Mouse (Mus musculus) intestine, embryonic 14.5 days (tissue): ENCODE results near the gene Ccdc146. TPM values are rescaled to one million over a fixed set of nuclear protein-coding genes. Genes with fewer than 3 reads are reported as not detected.
"Not testable (repeated sequence)": the region's sequence is repeated elsewhere in the genome, so short reads cannot be mapped to it uniquely, and the experiment has no call there.

ENCODE experiments used
- ATAC-seq: fragments of 200-750 bp; cut with Nextera tagmentation; replicated peaks from 2 replicates; pipeline ENCODE4 v1.8.0; 2017; ENCODE audit warnings: low read depth, moderate number of reproducible peaks, moderate TSS enrichment, moderate library complexity; ENCODE audit not compliant: low FRiP score, low TSS enrichment
- DNase-seq: peaks from one replicate; pipeline ENCODE4 v3.0.0-alpha.2; 2018; ENCODE audit warnings: low spot score
- H3K27ac ChIP-seq: fragments of 300-500 bp; sonication (generic); 2 replicates; pipeline ENCODE4 v1.5.1; 2014; ENCODE audit warnings: low read depth, mild to moderate bottlenecking, control low read depth
- H3K27me3 ChIP-seq: fragments of 300-500 bp; sonication (generic); replicated peaks from 2 replicates; pipeline ENCODE4 v1.6.1; 2014; ENCODE audit warnings: low read length, control low read depth; ENCODE audit not compliant: control insufficient read depth, insufficient read depth
- H3K36me3 ChIP-seq: fragments of 300-500 bp; sonication (generic); 2 replicates; pipeline ENCODE4 v1.6.1; 2014; ENCODE audit warnings: low read length, control low read depth; ENCODE audit not compliant: control insufficient read depth, insufficient read depth
- H3K4me1 ChIP-seq: fragments of 300-500 bp; sonication (generic); replicated peaks from 2 replicates; pipeline ENCODE4 v1.6.1; 2014; ENCODE audit warnings: low read length, control low read depth, mixed read lengths; ENCODE audit not compliant: control insufficient read depth, insufficient read depth
- H3K4me2 ChIP-seq: fragments of 300-500 bp; sonication (generic); 2 replicates; pipeline ENCODE4 v1.6.1; 2014; ENCODE audit warnings: low read length
- H3K4me3 ChIP-seq: fragments of 300-500 bp; sonication (generic); 2 replicates; pipeline ENCODE4 v1.5.1; 2014; ENCODE audit warnings: low read depth, low read length, control low read depth, mixed read lengths
- H3K9ac ChIP-seq: fragments of 300-500 bp; sonication (generic); 2 replicates; pipeline ENCODE4 v1.6.1; 2014; ENCODE audit warnings: mild to moderate bottlenecking, low read length
- H3K9me3 ChIP-seq: fragments of 300-500 bp; sonication (generic); 2 replicates; pipeline ENCODE4 v1.6.1; 2016; ENCODE audit warnings: low read length, control low read depth; ENCODE audit not compliant: control insufficient read depth
- WGBS: fragments of 180-500 bp; shearing (Covaris S2); extraction: QIAGEN DNeasy Blood & Tissue Kit; methylation state at CpG from one replicate; pipeline ENCODE4 v1.1.7; 2014; 5-methylcytosine and 5-hydroxymethylcytosine counted together
- polyA plus RNA-seq: library from polyadenylated mRNA; unstranded; fragments of >200 nt; fragmentation: Nextera tagmentation; extraction: Ambion mirVana; gene quantifications from 2 replicates; pipeline ENCODE4 v1.2.1, GENCODE M21; 2014

Ccdc146 gene
- polyA plus RNA-seq, 1 experiment from 2014 or later, result 0.76 TPM

- no peak overlapping the region for H3K27ac ChIP-seq
- no peak overlapping the region for H3K4me3 ChIP-seq
- WGBS, result 67% methylated on average over 6 of the region's 6 CpGs
- H3K9me3 ChIP-seq, result no peaks in the 10 kb centered on the region
- ATAC-seq (no peak), DNase-seq (no peak)
- H3K27me3 ChIP-seq, result no peaks in the 10 kb centered on the region
- no peak overlapping the region for H3K9ac ChIP-seq
- no peaks in the 10 kb centered on the region for H3K4me1 ChIP-seq
- no peaks in the 10 kb centered on the region for H3K36me3 ChIP-seq
- H3K4me2 ChIP-seq, result no peak overlapping the region
Measured at GRCm38 (mm10) chr5:21301011-21301410, 123.5 kb downstream of the Ccdc146 start.

- Histone ChIP-seq H3K9me3 (no peaks in the 10 kb centered on the region), H3K9ac (no peak overlapping the region), H3K27ac (no peak overlapping the region), H3K4me1 (no peaks in the 10 kb centered on the region), H3K4me2 (no peak overlapping the region), H3K4me3 (no peak overlapping the region), H3K36me3 (no peaks in the 10 kb centered on the region), H3K27me3 (no peaks in the 10 kb centered on the region)
- DNase-seq, result no peak
- 89% methylated on average over 3 of the region's 3 CpGs for WGBS
- ATAC-seq, result no peak
Measured at GRCm38 (mm10) chr5:21300058-21300457, 124.4 kb downstream of the Ccdc146 start.

- ATAC-seq (no peak), DNase-seq (no peak)
- Histone ChIP-seq H3K27me3 (no peaks in the 10 kb centered on the region), H3K27ac (no peak overlapping the region), H3K4me1 (no peaks in the 10 kb centered on the region), H3K4me3 (no peak overlapping the region), H3K9me3 (no peaks in the 10 kb centered on the region), H3K9ac (no peak overlapping the region), H3K36me3 (no peaks in the 10 kb centered on the region), H3K4me2 (no peak overlapping the region)
- WGBS, result 64% methylated on average over 21 of the region's 21 CpGs
Measured at GRCm38 (mm10) chr5:21299076-21299755, 125.3 kb downstream of the Ccdc146 start.

DNA sequence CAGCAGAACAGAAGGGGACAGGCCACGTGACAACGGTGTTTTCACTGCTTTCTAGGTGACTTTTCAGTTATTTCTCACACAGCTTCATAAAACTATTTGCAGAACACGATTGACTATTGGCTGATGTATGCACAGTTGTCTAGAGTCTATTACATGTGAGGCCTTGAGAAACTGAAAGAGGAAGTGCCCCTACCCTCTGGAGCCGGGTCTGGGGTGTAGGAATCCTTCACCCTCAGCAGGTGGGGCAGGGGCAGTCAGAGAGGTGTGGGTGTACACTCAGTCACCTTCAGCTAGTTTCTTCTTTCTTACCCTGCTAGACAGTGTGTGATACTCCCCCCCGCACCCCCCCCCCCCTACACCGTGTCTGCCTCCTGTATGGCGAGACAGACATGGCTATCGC lies 128.8 kb downstream of the Ccdc146 start:
- Histone ChIP-seq H3K4me1 (no peaks in the 10 kb centered on the region), H3K4me3 (no peak overlapping the region), H3K9ac (no peak overlapping the region), H3K27me3 (no peaks in the 10 kb centered on the region), H3K9me3 (no peaks in the 10 kb centered on the region), H3K4me2 (no peak overlapping the region), H3K27ac (no peak overlapping the region), H3K36me3 (no peaks in the 10 kb centered on the region)
- WGBS, result 86% methylated on average over 8 of the region's 8 CpGs
- DNase-seq (no peak), ATAC-seq (no peak)

DNA sequence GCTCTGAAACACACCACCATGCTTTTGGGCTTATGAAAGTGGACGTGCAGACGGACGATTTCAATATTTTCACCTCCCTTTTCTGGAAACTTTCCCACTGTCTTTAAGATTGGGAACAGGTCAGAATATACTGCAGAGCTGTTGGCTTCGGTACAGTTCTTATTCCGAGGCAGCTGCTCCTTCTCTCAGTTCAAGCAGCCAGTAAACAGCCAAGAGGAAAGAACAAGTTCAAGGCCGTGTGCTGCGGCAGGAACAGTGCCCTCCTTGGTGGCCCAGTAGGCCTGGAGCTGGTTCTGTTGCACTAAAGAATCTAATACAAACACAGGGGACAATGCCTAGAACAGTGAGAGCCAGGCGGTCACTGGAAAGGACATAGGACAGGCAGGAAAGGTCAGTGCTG lies 133.9 kb downstream of the Ccdc146 start:
- Histone ChIP-seq H3K9ac (no peak overlapping the region), H3K4me2 (no peak overlapping the region), H3K27ac (no peak overlapping the region), H3K4me3 (no peak overlapping the region), H3K27me3 (no peaks in the 10 kb centered on the region), H3K36me3 (no peaks in the 10 kb centered on the region), H3K9me3 (no peaks in the 10 kb centered on the region), H3K4me1 (no peaks in the 10 kb centered on the region)
- ATAC-seq (no peak), DNase-seq (no peak)
- 69% methylated on average over 8 of the region's 8 CpGs for WGBS

- no peak for DNase-seq
Measured at GRCm38 (mm10) chr5:21288658-21289435, 135.6 kb downstream of the Ccdc146 start.

GRCm38 (mm10) chr5:21283356-21284062 lies 141.0 kb downstream of the Ccdc146 start:
- Histone ChIP-seq H3K27ac (no peak overlapping the region), H3K36me3 (no peaks in the 10 kb centered on the region), H3K9me3 (no peaks in the 10 kb centered on the region), H3K9ac (no peak overlapping the region), H3K4me1 (no peaks in the 10 kb centered on the region), H3K4me3 (no peak overlapping the region), H3K4me2 (no peak overlapping the region), H3K27me3 (no peaks in the 10 kb centered on the region)
- DNase-seq, result no peak
- no peak for ATAC-seq
- 89% methylated on average over 12 of the region's 12 CpGs for WGBS

More at GRCm38 (mm10) chr5:21288658-21289435, 135.6 kb downstream of the Ccdc146 start:
- no peak overlapping the region for H3K27ac ChIP-seq
- H3K9me3 ChIP-seq, result no peaks in the 10 kb centered on the region
- no peaks in the 10 kb centered on the region for H3K27me3 ChIP-seq
- H3K4me1 ChIP-seq, result no peaks in the 10 kb centered on the region
- WGBS, result 44% methylated on average over 7 of the region's 7 CpGs
- no peak for ATAC-seq
- no peak overlapping the region for H3K4me3 ChIP-seq
- H3K36me3 ChIP-seq, result no peaks in the 10 kb centered on the region
- no peak overlapping the region for H3K4me2 ChIP-seq
- no peak overlapping the region for H3K9ac ChIP-seq

GRCm38 (mm10) chr5:21277685-21278084 lies 146.8 kb downstream of the Ccdc146 start:
- H3K4me3 ChIP-seq, H3K4me2 ChIP-seq, H3K36me3 ChIP-seq, H3K27me3 ChIP-seq, H3K27ac ChIP-seq, H3K4me1 ChIP-seq, H3K9me3 ChIP-seq, ATAC-seq, H3K9ac ChIP-seq, DNase-seq: not testable (repeated sequence)
- 36% methylated on average over 2 of the region's 2 CpGs for WGBS
